Mouse (Mus musculus) CH12.LX (cell line): ENCODE measurements around the gene Bdh1. TPM values are rescaled to one million over a fixed set of nuclear protein-coding genes. Genes with fewer than 3 reads are reported as not detected.

Experiments used
- DNase-seq: peaks from one replicate; pipeline ENCODE4 v3.0.0-alpha.2; 2013; ENCODE audit errors: extremely low read depth
- H3K27ac ChIP-seq: 2 replicates; pipeline ENCODE4 v1.5.1; 2012; ENCODE audit warnings: low read depth, mild to moderate bottlenecking, control low read depth, moderate library complexity; ENCODE audit not compliant: insufficient read depth
- H3K27me3 ChIP-seq: replicated peaks from 2 replicates; pipeline ENCODE3; 2012; ENCODE audit warnings: inconsistent platforms
- H3K36me3 ChIP-seq, 2 experiments: replicated peaks in 1 of 2; 2 replicates each; pipeline versions ENCODE3 to v1.6.1; 2012; ENCODE audit warnings: inconsistent platforms in 1 of 2, low read length in 1 of 2, mild to moderate bottlenecking in 1 of 2, mixed read lengths in 1 of 2, moderate library complexity in 1 of 2; ENCODE audit not compliant: control insufficient read depth in 1 of 2, insufficient read depth in 1 of 2
- H3K4me1 ChIP-seq, 2 experiments: 2 replicates each; pipeline ENCODE4 v1.6.1; 2012; ENCODE audit warnings: inconsistent platforms in 1 of 2, moderate library complexity in 1 of 2; ENCODE audit not compliant: insufficient read depth in 2 of 2, control insufficient read depth in 1 of 2
- H3K4me2 ChIP-seq: 2 replicates; pipeline ENCODE4 v1.6.1; 2012; ENCODE audit warnings: low read depth, mild to moderate bottlenecking, control low read depth; ENCODE audit not compliant: poor library complexity, insufficient read depth, severe bottlenecking
- H3K4me3 ChIP-seq, 3 experiments: fragments of 150-350 bp in 1 of 3; sonication (generic) in 1 of 3; replicated peaks in 1 of 3; 2 replicates each; pipeline versions ENCODE3 to v1.5.1; 2011 to 2012; ENCODE audit warnings: low read depth in 2 of 3, low read length in 2 of 3, mild to moderate bottlenecking in 2 of 3, moderate library complexity in 2 of 3, control low read depth in 1 of 3, improper control_type of control experiment in 1 of 3, inconsistent platforms in 1 of 3, mixed read lengths in 1 of 3; ENCODE audit not compliant: poor library complexity in 1 of 3
- H3K79me2 ChIP-seq: replicated peaks from 2 replicates; pipeline ENCODE4 v1.6.1; 2012; ENCODE audit warnings: mild to moderate bottlenecking, moderate library complexity; ENCODE audit not compliant: control insufficient read depth, poor library complexity, insufficient read depth, severe bottlenecking; ENCODE audit errors: extremely low read depth
- H3K9ac ChIP-seq: 2 replicates; pipeline ENCODE4 v1.6.1; 2012; ENCODE audit warnings: low read depth, mild to moderate bottlenecking, control low read depth, moderate library complexity; ENCODE audit not compliant: insufficient read depth
- H3K9me3 ChIP-seq: replicated peaks from 2 replicates; pipeline ENCODE3; 2012; ENCODE audit warnings: low read length, inconsistent platforms, mixed read lengths
- CTCF ChIP-seq, 2 experiments: IDR thresholded peaks in 1 of 2; conservative IDR thresholded peaks in 1 of 2; 2 replicates each; pipeline ENCODE4 v1.5.1; 2011 to 2012; ENCODE audit warnings: low read depth in 2 of 2, low read length in 2 of 2, improper control_type of control experiment in 1 of 2, inconsistent platforms in 1 of 2, mild to moderate bottlenecking in 1 of 2, moderate library complexity in 1 of 2
- GABPA ChIP-seq: IDR thresholded peaks from 2 replicates; pipeline ENCODE4 v1.6.1; 2012; ENCODE audit warnings: low read depth, low read length, improper control_type of control experiment, inconsistent platforms; ENCODE audit not compliant: insufficient replicate concordance
- JUN ChIP-seq: IDR thresholded peaks from 2 replicates; pipeline ENCODE4 v1.6.1; 2011; ENCODE audit warnings: low read depth, mild to moderate bottlenecking, low read length, improper control_type of control experiment, moderate library complexity; ENCODE audit not compliant: insufficient read depth
- MAX ChIP-seq: IDR thresholded peaks from 2 replicates; pipeline ENCODE4 v1.6.1; 2011; ENCODE audit warnings: low read length, improper control_type of control experiment
- MYC ChIP-seq: IDR thresholded peaks from 2 replicates; pipeline ENCODE4 v1.6.1; 2011; ENCODE audit warnings: low read depth, mild to moderate bottlenecking, improper control_type of control experiment, low read length
- NELFE ChIP-seq: IDR thresholded peaks from 2 replicates; pipeline ENCODE4 v1.6.1; 2011; ENCODE audit warnings: low read depth, low read length, improper control_type of control experiment
- RAD21 ChIP-seq: IDR thresholded peaks from 2 replicates; pipeline ENCODE4 v1.6.1; 2011; ENCODE audit warnings: low read depth, mild to moderate bottlenecking, low read length, improper control_type of control experiment, moderate library complexity
- RCOR1 ChIP-seq: conservative IDR thresholded peaks from 2 replicates; pipeline ENCODE4 v1.6.1; 2012; ENCODE audit warnings: low read depth, mild to moderate bottlenecking, inconsistent platforms, low read length, improper control_type of control experiment
- SIN3A ChIP-seq: IDR thresholded peaks from 2 replicates; pipeline ENCODE4 v1.6.1; 2012; ENCODE audit warnings: low read length, improper control_type of control experiment, inconsistent platforms
- dilution Hi-C: fragments of 300-500 bp; cut with MboI; formaldehyde crosslinking; loops from 2 replicates; pipeline ENCODE4 v1.14.3; 2020; ENCODE audit warnings: low sequenced_read_pairs; ENCODE audit not compliant: extremely low pct_unique_long_range_greater_than_20kb, extremely low pct_ligation_motif_present
- in situ Hi-C: fragments of 300-500 bp; cut with MboI; formaldehyde crosslinking; loops from 3 replicates; pipeline ENCODE4 v1.14.3; 2019; ENCODE audit warnings: low sequenced_read_pairs, low pct_ligation_motif_present, low pct_unique_long_range_greater_than_20kb, mixed read lengths
- polyA plus RNA-seq: library from polyadenylated mRNA; unstranded; fragments of >175 nt; gene quantifications from 2 replicates; pipeline ENCODE4 v1.2.1, GENCODE M21; 2012; ENCODE audit warnings: low read depth; ENCODE audit not compliant: insufficient read length
- total RNA-seq, 2 experiments: library from RNA; depleted of rRNA; stranded (reverse); fragments of 300-350 nt in 1 of 2; fragments of >200 nt in 1 of 2; gene quantifications; 2 replicates each; pipeline ENCODE4 v1.2.3; 2012 to 2014

Bdh1 gene
- total and polyA plus RNA-seq, 3 experiments, result 37.9 to 110 (median 54.3) TPM

DNA sequence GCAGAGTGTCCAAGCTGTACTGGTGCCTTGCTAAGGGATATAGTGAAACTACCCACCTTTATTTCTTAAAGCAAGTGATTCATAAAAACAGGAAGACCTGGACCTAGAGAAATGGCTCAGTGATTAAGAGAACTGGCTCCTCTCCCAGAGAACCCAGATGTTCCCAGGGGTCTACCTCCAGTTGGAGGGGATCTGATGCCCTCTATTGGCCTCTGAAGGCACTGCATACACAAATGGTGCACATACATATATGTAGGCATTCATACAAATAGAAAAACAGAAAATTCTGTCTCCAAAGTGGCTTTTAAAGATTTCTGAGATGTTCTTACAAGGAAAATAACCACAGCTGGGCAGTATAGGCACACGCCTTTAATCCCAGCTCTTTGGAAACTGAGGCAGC lies 18.0 kb downstream of the Bdh1 start:
- peaks cover 7 to 64% of the 10 kb centered on the region in 2 experiments for H3K36me3 ChIP-seq
- H3K27me3 ChIP-seq, result no peaks in the 10 kb centered on the region
- dilution Hi-C loops (no loop called here), in situ Hi-C loops (no loop called here)
- peak; percentile 22 to 28; a peak in 2 of 4 replicates for TF ChIP-seq CTCF (conservative IDR thresholded peaks at IDR 0.05 in 1 of 2, IDR thresholded peaks at IDR 0.05 in 1 of 2; ENCODE audit: low read depth in 2 of 2, low read length in 2 of 2)
- no peak for TF ChIP-seq GABPA
- peaks cover 0 to 3% of the 10 kb centered on the region in 2 experiments; a peak in 1 of 4 replicates for H3K4me1 ChIP-seq
- no peak overlapping the region for H3K4me2 ChIP-seq
- H3K9me3 ChIP-seq, result peaks cover 6% of the 10 kb centered on the region
- no peak overlapping the region for H3K27ac ChIP-seq
- H3K4me3 ChIP-seq, result no peak overlapping the region
- no peaks in the 10 kb centered on the region for H3K79me2 ChIP-seq
- no peak overlapping the region for H3K9ac ChIP-seq
- no peak for DNase-seq

DNA sequence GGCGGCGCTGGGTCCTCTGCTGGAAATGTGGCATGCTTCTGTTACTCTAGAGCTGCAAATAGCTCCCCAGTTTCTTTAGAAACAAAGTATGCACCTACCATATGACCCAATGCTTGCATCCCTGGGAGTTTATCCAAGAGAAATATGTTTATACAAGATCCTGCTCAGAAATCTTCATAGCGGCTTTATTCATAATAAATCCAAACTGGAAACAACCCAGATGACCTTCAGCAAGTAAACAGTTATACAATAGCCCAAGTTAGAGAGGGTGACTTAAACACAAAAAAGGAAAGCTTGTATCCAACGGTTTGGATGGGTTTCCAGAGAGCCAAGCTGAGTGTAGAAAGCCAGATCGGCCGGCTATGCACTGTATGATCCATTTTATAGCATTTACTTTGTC lies 22.4 kb downstream of the Bdh1 start:
- no peak overlapping the region for H3K4me3 ChIP-seq
- TF ChIP-seq MAX (no peak), SIN3A (no peak), NELFE (no peak), GABPA (no peak), JUN (no peak), RCOR1 (no peak), RAD21 (no peak)
- no peak for DNase-seq
- H3K4me2 ChIP-seq, result no peak overlapping the region
- H3K27ac ChIP-seq, result no peak overlapping the region
- H3K27me3 ChIP-seq, result no peaks in the 10 kb centered on the region
- no peaks in the 10 kb centered on the region for H3K79me2 ChIP-seq
- peaks cover 16 to 79% of the 10 kb centered on the region in 2 experiments for H3K36me3 ChIP-seq
- H3K4me1 ChIP-seq, result no peaks in the 10 kb centered on the region
- in situ Hi-C loops, result no loop called here
- dilution Hi-C loops, result no loop called here
- peaks cover 6% of the 10 kb centered on the region for H3K9me3 ChIP-seq
- H3K9ac ChIP-seq, result no peak overlapping the region

DNA sequence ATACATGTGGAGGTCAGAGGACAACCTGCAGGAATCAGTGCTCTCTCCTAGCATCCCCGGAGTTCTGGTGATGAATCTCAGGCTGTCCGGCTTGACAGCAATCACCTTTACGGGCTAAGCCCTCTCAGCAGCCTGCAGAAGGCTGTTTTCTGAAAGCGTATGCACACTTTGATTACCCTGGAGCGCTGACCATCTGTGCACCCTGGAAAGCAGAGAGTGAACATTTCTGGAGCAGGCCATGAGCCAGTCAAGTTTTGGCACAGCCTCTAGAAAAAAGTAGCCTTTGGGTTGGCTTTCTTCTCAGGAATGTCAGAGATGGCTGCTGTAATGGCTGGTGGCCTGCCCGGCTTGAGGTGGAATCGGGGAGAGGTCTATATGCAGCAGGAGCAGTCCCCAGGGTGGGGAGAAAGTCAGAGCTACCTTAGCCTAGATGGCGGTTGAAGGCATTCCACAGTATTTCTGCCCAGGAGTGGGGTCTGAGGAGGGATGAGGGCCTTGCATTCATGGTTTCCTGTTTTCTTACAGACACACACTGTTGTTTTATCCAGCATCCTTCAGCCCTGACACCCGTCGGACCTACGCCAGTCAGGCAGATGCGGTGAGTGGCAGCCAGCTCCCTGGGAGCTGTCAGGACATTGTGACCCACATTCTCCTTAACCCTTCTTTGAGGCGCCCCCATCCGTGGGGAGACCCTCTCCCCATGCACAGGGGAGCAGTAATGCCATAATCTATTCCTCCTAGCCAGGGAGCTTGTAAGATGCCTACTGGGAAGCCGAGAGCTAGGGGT lies 24.2 kb downstream of the Bdh1 start:
- no peaks in the 10 kb centered on the region for H3K9me3 ChIP-seq
- no peak overlapping the region for H3K27ac ChIP-seq
- no peak for DNase-seq
- no peak overlapping the region for H3K4me2 ChIP-seq
- H3K9ac ChIP-seq, result no peak overlapping the region
- no peaks in the 10 kb centered on the region for H3K79me2 ChIP-seq
- TF ChIP-seq MYC (no peak), NELFE (no peak)
- dilution Hi-C loops, result no loop called here
- H3K27me3 ChIP-seq, result no peaks in the 10 kb centered on the region
- no peak overlapping the region for H3K4me3 ChIP-seq
- peaks cover 16 to 83% of the 10 kb centered on the region in 2 experiments for H3K36me3 ChIP-seq
- in situ Hi-C loops, result no loop called here
- no peaks in the 10 kb centered on the region for H3K4me1 ChIP-seq
